Mouse (Mus musculus) ES-Bruce4 (cell line): Measurements from ENCODE around the gene Fhdc1.

Source experiments
- CTCF ChIP-seq: IDR thresholded peaks from one replicate; pipeline ENCODE4 v1.8.1; 2011; ENCODE audit warnings: low read depth, low read length
- EP300 ChIP-seq: IDR thresholded peaks from 2 replicates; pipeline ENCODE4 v1.6.1; 2011; ENCODE audit warnings: low read depth, low read length; ENCODE audit not compliant: insufficient read depth
- POLR2A ChIP-seq: IDR thresholded peaks from one replicate; pipeline ENCODE4 v1.8.1; 2011; ENCODE audit warnings: low read length; ENCODE audit not compliant: insufficient read depth

DNA sequence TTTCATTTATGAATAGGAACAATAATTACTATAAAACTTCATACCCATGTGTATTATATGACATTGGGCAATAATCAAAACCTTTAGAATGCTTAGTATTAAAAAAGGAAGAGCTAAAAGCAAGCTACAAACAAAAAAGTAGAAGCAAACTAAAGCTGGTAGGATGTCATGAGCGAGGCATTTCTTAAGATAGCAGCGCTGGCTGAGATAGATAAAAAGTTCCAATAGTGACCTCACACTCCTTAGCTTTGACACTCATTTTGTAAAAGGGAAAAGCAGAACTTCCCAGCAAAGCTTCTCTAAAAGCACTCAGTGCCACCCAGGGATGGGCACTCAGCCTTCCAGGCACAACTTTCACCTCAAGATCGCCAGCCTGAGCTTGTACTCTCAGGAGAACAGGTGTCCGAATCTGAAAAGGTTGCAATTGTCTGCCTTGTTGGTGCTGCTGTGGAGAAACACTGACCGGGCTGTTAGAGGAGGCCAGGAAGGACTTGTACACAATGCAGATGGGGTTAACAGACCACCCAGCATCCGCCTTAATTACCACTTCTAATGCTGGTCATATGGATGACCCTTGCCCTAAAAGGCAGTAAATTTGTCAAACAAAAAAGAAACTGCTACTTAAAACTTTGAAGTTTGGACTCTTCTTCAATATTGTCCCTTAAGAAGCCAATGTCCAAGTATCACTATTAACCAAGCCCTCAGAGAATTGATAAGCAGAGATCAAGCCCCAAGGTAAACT is 32.7 kb upstream of the Fhdc1 start:
- TF ChIP-seq POLR2A (no peak), CTCF (no peak), EP300 (no peak)
